Mouse (Mus musculus) large intestine, adult 2 months (tissue): ENCODE measurements around the gene Ubox5. TPM values are rescaled to one million over a fixed set of nuclear protein-coding genes. Genes with fewer than 3 reads are reported as not detected.
A peak's percentile ranks its signal among the peaks of the same experiment; 100 is the strongest.
"Not testable (repeated sequence)": the region's sequence is repeated elsewhere in the genome, so short reads cannot be mapped to it uniquely, and the experiment has no call there.

Source experiments
- DNase-seq: peaks from one replicate; pipeline ENCODE4 v3.0.0-alpha.2; 2012; ENCODE audit warnings: low read depth, low spot score
- WGBS: fragments of 180-500 bp; shearing (Covaris S2); methylation state at CpG from one replicate; pipeline ENCODE4 v1.1.7; 2018; 5-methylcytosine and 5-hydroxymethylcytosine counted together
- polyA plus RNA-seq: library from polyadenylated mRNA; depleted of rRNA; stranded (reverse); fragments of >200 nt; gene quantifications from 2 replicates; pipeline ENCODE4 v1.2.3, GENCODE M21; 2012

Ubox5 gene
- polyA plus RNA-seq, 1 experiment = 5.9 TPM

DNA sequence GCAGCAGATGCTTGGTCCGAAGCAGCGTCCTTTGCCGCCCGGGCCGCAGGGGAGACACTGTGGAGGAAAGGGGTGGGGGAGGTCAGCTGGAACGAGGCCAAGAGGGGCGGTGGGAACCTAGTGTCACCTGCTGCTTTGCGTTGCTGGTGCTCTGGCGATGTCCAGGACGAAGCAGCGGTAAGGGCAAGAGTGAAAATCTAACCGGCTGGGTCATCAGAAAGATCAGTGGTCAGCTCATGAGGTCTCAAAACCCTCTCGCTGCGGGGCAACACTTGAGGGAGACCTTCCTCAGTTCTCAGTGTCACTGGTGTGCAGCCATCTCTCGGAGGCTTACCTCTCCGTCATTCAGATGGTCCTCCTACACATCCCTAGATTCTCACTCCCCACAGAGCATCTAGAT is 48.6 kb downstream of the Ubox5 start:
- DNase-seq = no peak
- WGBS = 9% methylated on average over 16 of the region's 16 CpGs

DNA sequence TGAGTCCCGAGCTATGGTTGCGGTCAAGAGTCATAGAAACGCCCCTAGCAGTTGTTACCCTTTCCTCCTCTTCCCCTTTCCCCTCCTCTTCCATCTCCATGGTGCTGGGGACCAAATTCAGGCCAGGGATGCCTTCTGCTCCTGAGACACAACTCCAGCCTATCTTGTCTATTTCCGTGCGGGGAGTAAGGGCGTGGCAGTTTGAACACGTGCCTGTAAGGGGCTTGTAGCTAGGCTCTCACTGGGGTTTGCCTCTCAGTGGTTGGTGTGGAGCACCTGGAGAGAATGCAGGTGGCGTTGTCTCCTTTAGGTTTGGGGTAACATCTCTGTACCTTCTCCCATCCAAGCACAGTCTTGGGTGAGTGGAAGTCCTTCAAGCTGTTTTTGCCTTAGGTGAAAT is 50.0 kb downstream of the Ubox5 start:
- DNase-seq = no peak
- WGBS = 11% methylated on average over 8 of the region's 8 CpGs

DNA sequence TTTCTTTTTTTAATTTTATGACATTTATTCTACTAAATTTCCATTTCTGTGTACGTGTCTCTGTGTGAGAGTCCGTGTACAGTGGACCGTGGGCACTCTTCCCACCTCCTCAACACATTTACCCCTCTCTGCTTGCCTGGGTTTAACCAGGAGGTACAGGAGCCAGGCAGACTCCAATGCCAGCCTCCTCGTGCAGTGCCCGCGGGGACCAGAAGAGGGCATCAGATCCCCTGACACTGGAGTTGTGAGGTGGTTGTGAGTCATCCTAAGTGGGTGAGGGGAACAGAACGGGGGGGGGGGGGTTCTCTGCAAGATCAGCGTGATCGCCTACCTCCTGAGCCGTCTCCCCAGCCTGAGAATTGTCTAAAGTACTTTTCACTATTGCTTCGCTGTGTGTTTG is 51.7 kb downstream of the Ubox5 start:
- WGBS = 13% methylated on average over 11 of the region's 11 CpGs
- DNase-seq = peak; percentile 16

DNA sequence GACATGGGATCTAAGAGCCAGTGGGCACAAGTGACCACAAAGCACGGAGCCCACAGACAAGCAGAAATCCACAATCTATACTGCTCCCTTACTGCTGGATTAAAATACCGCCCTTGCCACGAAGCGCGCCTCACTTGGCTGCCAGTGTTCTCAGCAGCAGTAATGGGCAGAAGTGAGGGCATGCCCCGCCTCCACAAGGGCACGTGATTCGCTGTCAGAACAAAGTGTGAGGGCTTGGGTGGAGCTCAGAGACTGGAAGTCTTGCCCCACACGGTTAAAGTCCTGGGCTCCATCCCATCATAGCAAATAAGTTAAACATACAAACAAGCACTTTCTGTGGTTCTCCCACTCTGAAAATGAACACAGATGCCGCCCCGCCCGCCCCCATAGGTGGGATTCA is 52.2 kb downstream of the Ubox5 start:
- WGBS = 4% methylated on average over 12 of the region's 12 CpGs
- peak; percentile 43 for DNase-seq

DNA sequence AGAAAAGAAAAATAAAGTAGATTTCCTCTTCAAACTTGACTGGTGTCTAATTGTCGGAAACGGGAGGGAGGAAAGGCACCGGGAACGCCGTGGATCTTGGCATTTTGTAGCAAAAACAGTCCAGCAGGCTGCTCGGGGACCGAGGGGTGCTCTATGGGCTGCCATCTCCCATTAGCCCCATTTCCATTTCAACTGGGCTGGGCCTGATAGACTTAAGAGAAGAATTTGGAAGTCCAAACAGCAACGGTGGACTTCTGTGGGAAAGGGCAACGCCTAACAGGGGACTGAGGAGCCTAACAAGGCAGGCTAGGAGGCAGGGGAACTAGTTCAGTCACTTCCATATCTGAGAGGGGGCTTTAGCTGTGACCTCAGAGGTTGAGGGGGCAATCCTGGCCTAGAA is 52.8 kb downstream of the Ubox5 start:
- no peak for DNase-seq
- 23% methylated on average over 9 of the region's 9 CpGs for WGBS

DNA sequence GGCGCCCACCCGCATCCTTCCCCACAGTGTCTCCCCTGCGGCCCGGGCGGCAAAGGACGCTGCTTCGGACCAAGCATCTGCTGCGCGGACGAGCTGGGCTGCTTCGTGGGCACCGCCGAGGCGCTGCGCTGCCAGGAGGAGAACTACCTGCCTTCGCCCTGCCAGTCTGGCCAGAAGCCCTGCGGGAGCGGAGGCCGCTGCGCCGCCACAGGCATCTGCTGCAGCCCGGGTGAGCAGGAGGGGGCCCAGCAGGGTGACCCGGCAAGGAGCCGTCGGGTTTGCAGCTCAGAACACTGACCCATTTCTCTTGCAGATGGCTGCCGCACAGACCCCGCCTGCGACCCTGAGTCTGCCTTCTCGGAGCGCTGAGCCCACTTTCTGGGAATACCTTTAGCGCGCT is 53.3 kb downstream of the Ubox5 start:
- WGBS = 6% methylated on average over 32 of the region's 32 CpGs
- not testable (repeated sequence) for DNase-seq

DNA sequence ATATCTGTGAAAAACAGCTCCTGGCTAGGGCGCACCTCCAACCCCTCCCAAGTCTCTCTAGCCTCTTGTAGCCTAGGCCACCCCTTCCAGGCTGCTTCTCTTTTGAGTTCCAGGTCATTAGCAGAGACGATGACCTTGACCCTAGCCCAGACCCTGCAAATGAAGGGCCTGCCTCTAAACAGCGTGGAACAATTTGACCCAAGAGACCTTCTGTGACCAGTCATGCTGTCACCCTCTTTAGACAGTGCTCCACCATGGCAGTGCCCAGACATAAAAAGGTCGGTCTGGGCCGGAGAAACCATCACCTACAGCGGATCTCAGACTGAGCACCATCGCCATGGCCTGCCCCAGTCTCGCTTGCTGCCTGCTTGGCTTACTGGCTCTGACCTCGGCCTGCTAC is 54.0 kb downstream of the Ubox5 start, which contains the start of gene Oxt:
Gene Oxt, plus strand, starts transcription at position 301 of the 400 bp plus-strand sequence.
- 78% methylated on average over 9 of the region's 9 CpGs for WGBS
- no peak for DNase-seq

DNA sequence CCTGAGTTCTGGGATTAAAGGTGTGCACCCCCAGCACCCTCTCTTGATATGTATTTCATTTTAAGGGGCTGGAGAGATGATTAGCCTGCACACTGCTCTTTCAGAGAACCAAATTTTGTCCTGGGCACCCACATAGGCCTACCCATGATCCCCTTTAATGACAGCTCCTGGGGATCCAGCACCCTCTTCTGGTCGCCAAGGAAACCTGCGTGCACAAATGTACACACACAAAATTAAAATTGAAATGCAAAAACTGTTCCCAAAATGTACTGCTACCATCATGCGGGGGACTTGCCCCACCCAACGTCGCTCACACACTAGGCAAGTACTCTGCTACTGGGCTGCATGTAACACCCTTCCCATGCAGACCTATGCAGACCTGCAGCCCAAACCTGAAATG is 54.9 kb downstream of the Ubox5 start:
- DNase-seq = no peak
- WGBS = 88% methylated on average over 5 of the region's 5 CpGs

DNA sequence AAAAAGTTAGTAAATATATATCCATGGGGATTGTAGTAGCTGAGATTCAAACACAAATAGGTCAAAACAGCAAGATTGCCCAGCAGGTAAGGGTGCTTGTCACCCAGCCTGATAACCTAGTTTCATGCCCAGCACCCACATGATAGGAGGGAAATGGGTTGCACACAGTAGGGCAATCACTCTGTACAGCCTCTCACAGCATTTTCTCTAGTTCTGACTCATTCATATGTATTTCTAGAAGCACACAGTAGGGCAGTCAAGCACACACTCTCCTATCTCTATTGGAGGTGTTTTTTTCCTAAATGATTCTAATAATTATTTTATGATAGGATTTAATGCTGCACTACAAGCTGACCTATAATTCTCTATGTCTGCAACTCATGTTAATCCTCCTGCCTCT is 59.9 kb downstream of the Ubox5 start:
- DNase-seq = no peak

DNA sequence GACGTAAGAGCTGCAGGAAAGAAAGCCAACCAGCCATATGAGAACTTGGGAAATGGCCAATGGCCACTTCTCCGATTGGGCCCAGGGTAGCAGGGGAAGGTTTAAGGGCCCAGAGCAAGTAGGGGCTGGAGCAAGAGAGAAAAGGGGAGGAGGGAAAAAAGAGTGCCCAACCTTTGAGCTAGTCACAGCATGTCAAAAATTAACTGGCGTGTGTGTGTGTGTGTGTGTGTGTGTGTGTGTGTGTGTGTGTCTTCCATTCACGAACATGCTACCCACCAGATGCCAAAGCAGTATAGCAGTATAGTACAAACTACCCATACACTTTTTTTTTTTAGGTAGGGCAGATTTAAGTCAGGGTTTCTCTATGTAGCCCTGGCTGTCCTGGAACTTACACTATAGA is 60.9 kb downstream of the Ubox5 start:
- DNase-seq = no peak
- WGBS = 73% methylated on average over 4 of the region's 4 CpGs

DNA sequence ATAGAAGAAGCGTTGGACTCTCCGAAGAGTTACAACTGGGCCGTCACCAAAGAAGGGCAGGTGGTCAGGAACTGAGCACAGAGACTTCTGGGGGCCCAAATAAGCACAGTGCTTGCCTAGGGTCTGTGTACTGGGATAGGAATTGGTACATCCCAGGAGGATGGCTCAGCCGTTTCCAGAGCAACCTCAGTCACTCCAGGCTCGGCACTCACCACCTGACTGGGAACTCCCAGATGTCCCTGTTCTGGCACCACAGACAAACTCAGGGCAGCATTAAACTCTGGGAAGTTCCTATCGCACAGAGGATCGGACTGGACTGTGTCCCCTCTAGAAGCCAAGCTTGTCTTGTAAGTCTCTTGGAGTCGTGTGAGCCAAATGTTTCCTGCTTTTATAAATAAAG is 64.9 kb downstream of the Ubox5 start:
- DNase-seq = no peak
- 82% methylated on average over 8 of the region's 8 CpGs for WGBS

DNA sequence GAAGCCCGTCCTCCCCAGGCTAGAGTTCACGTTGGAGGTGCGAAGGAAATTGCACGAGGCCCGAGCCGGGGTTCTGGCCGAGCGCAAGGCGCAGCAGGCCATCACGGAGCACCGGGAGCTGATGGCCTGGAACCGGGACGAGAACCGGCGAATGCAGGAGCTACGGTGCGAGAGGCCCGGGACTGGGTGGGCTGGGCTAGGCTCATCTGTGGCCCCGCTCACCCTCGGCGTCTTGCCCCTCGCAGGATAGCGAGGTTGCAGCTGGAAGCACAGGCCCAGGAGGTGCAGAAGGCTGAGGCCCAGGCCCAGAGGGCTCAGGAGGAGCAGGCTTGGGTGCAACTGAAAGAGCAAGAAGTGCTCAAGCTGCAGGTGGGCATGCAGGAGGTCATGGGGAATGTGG is 65.8 kb downstream of the Ubox5 start:
- 1% methylated on average over 23 of the region's 23 CpGs for WGBS
- no peak for DNase-seq

DNA sequence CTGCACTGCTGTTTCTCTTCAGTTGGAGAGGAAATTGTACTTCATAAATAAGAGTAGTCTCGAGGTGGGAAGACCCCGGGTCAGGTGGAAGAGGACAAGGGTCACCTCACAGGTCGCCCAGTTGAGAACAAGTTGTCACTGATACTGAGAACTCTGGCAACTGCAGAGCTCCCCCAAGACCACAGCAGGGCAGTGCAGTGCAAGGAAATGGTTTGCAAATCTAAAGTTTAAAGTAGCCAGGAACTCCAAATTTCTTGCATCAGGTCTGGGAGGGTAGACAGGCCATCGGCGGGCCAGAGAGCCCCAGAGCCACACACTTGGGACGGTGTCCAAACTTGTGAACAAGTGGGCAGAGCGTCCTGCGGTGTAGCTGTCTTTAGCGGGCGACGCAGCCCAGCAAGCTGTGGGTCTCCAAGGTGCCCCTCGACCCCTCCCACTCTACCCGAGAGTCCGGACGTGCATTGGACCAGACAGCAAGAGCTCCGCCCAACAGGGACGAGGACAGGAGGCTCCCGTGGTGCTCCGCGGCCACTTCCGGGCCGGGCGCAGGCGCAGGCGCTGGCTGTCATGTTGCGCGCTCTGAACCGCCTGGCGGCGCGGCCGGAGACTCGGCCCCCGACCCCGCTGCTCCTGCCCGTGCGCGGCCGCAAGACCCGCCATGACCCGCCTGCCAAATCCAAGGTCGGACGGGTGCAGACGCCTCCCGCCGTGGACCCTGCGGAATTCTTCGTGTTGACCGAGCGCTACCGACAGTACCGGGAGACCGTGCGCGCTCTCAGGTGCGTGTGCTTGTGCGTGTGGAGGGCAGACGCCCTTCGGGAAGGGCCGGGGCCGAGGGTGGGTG is 66.4 kb downstream of the Ubox5 start, which contains the start of gene Mrps26:
Gene Mrps26, plus strand, starts transcription at position 531 of the 844 bp plus-strand sequence.
- WGBS = 1% methylated on average over 61 of the region's 61 CpGs
- DNase-seq = peak; percentile 72

DNA sequence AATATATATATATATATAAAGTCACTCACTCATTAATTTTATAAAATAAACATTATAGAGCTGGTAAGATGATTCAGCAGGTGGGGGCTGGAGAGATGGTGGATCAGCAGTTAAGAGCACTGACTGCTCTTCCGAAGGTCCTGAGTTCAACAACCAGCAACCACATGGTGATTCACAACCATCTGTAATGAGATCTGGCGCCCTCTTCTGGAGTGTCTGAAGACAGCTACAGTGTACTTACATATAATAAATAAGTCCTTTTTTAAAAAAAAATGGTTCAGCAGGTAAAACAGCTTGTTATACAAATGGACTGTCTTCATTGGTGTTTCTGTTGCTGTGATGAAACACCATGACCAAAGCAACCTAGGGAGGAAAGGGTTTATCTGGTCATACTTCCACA is 71.8 kb downstream of the Ubox5 start:
- WGBS = 84% methylated on average over 2 of the region's 2 CpGs
- no peak for DNase-seq

DNA sequence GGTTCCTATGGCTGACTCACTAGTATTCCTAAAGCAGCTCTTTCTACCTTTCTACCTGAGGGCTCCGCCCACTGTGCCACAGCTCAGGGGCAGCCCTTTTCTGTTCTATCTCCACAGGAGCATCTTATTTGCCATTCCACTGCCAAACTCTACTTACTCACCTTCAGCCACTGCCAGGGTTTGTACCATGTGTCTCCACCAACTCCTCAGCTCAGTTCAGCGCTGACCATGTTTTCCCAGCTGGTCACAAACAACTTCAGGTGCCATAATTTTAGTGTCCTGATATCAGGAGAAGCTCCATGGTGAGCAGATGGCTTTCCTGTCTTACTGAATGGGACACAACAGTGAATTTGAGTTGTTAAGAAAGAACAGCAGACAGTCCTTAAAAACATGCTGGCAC is 72.4 kb downstream of the Ubox5 start:
- no peak for DNase-seq
- 100% methylated on average over 2 of the region's 2 CpGs for WGBS

DNA sequence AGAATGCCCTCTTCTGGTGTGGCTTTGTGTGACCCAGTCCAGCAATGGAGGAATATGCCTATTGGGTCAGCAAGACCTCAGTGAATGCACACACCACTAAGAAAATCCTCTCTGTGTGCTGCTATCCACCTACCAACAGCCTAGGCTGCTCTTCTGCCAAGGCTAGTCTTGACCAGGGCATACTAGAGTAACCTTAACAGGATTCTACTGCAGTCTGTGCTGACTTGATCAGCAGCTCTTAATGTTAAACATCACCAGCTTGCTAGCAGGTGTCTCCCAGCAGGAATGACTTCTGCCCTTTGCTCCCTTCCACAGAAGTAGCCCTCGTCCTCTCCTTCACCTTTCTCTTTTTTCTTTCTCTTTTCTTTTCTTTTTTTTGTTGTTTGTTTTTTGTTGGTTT is 73.5 kb downstream of the Ubox5 start:
- WGBS = 63% methylated on average over 1 of the region's 1 CpGs

DNA sequence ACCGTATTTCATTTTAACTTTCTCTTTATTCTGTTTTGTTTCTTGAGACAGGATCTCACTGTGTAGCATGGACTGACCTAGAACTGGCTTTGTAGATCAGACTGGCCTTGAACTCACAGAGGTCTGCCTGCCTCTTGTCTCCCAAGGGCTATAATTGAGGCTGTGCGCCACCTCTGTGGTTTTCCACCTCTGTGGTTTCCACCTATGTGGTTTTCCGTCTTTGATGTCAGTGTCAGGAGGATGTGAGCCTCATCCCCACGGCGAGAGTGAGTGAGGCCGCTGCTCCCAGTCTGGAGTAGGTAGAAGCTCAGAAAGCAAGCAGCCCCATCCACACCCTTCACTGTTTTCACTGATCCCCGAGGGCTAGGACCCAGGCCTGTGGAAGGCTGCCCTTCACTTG is 75.0 kb downstream of the Ubox5 start:
- WGBS = 81% methylated on average over 7 of the region's 7 CpGs
- no peak for DNase-seq

More for the DNA sequence above, 73.5 kb downstream of the Ubox5 start:
- DNase-seq = no peak

DNA sequence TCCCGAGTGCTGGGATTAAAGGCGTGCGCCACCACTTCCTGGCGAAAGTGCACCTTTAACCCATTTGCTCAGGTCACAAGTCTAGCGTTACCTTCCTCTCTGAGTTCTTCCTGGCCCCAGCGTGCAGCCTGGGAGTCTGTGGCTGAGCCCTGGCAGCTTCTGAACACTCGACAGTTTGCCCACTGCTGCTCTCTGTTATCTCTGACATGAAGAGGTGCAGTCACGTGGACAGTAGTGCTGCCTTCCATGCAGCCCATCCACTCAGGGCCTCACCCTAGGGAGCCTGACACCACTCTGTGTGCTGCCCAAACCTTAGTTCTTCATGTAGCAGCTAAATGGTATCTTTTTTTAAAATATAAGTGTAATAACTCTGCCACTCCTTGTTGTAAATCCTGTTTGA is 82.9 kb downstream of the Ubox5 start:
- DNase-seq = no peak
- 86% methylated on average over 8 of the region's 8 CpGs for WGBS

DNA sequence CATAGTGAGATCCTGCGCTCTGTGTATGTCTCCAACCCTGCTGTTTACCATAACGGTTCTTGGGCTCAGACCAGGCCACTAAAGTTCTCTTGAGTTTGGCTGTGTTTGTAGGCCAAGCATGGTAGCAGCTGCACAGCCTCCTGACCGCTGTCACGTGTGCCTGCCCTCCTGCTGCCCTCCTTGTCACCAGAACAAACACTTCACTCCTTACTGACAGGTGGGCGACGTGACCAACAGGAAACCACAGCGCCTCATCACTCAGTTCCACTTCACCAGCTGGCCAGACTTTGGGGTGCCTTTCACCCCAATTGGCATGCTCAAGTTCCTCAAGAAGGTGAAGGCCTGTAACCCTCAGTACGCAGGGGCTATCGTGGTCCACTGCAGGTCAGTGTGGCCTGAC is 89.6 kb downstream of the Ubox5 start:
- WGBS = 89% methylated on average over 9 of the region's 9 CpGs
- DNase-seq = no peak
